Mouse (Mus musculus): ENCODE data around the gene Ric8b. TPM values are rescaled to one million over a fixed set of nuclear protein-coding genes. Genes with fewer than 3 reads are reported as not detected.

Ric8b gene
- total RNA-seq (2014; fragmentation: Nextera tagmentation) (15.1 and 17.7 TPM in 2 replicates), total RNA-seq (2017) (16.6 and 17.8 TPM in 2 replicates)

GRCm38 (mm10) chr10:84916810-84917730 lies at the start of gene Ric8b:
Ric8b (plus strand) TSS chr10:84917616.
- ATAC-seq (replicated peaks; ENCODE audit: poor library complexity, severe bottlenecking), result peak; percentile 92

- no peak for ATAC-seq (replicated peaks; ENCODE audit: poor library complexity, severe bottlenecking)
These were observed 46.1 kb upstream of the Ric8b start for GRCm38 (mm10) chr10:84871285-84871684.

- ATAC-seq (replicated peaks; ENCODE audit: poor library complexity, severe bottlenecking), result no peak
These were observed 45.5 kb upstream of the Ric8b start for GRCm38 (mm10) chr10:84871921-84872320.

- no peak for ATAC-seq (replicated peaks; ENCODE audit: poor library complexity, severe bottlenecking)
These were observed 37.4 kb upstream of the Ric8b start for GRCm38 (mm10) chr10:84879823-84880571.

GRCm38 (mm10) chr10:84882528-84882927 lies 34.9 kb upstream of the Ric8b start:
- no peak for ATAC-seq (replicated peaks; ENCODE audit: poor library complexity, severe bottlenecking)

GRCm38 (mm10) chr10:84885341-84885884 lies 32.0 kb upstream of the Ric8b start:
- ATAC-seq (replicated peaks; ENCODE audit: poor library complexity, severe bottlenecking), result no peak

GRCm38 (mm10) chr10:84886221-84886627 lies 31.2 kb upstream of the Ric8b start:
- peak; percentile 89 for ATAC-seq (replicated peaks; ENCODE audit: poor library complexity, severe bottlenecking)

GRCm38 (mm10) chr10:84886785-84887184 lies 30.6 kb upstream of the Ric8b start:
- no peak for ATAC-seq (replicated peaks; ENCODE audit: poor library complexity, severe bottlenecking)

- ATAC-seq (replicated peaks; ENCODE audit: poor library complexity, severe bottlenecking), result no peak
These were observed 28.1 kb upstream of the Ric8b start for GRCm38 (mm10) chr10:84889096-84889846.

GRCm38 (mm10) chr10:84895810-84896358 lies 21.5 kb upstream of the Ric8b start:
- ATAC-seq (replicated peaks; ENCODE audit: poor library complexity, severe bottlenecking), result no peak

- ATAC-seq (replicated peaks; ENCODE audit: poor library complexity, severe bottlenecking), result peak; percentile 73
These were observed 20.2 kb upstream of the Ric8b start for GRCm38 (mm10) chr10:84896941-84897930.

- no peak for ATAC-seq (replicated peaks; ENCODE audit: poor library complexity, severe bottlenecking)
These were observed 19.1 kb upstream of the Ric8b start for GRCm38 (mm10) chr10:84898144-84898979.

GRCm38 (mm10) chr10:84901676-84902075 lies 15.7 kb upstream of the Ric8b start:
- ATAC-seq (replicated peaks; ENCODE audit: poor library complexity, severe bottlenecking), result no peak

- ATAC-seq (replicated peaks; ENCODE audit: poor library complexity, severe bottlenecking), result no peak
These were observed 15.2 kb upstream of the Ric8b start for GRCm38 (mm10) chr10:84902213-84902612.

- peak; percentile 45 for ATAC-seq (replicated peaks; ENCODE audit: poor library complexity, severe bottlenecking)
These were observed 14.1 kb upstream of the Ric8b start for GRCm38 (mm10) chr10:84903307-84903706.

GRCm38 (mm10) chr10:84903742-84904141 lies 13.7 kb upstream of the Ric8b start:
- no peak for ATAC-seq (replicated peaks; ENCODE audit: poor library complexity, severe bottlenecking)

GRCm38 (mm10) chr10:84906895-84907294 lies 10.5 kb upstream of the Ric8b start:
- ATAC-seq (replicated peaks; ENCODE audit: poor library complexity, severe bottlenecking), result no peak

- 0 out of 2 replicates have a peak, but pooled peaks have one; percentile 20 for ATAC-seq (replicated peaks; ENCODE audit: poor library complexity, severe bottlenecking)
These were observed 9.4 kb upstream of the Ric8b start for GRCm38 (mm10) chr10:84908006-84908405.

All from granulocyte monocyte progenitor cell, adult 5-6 weeks (primary cell).